Mouse (Mus musculus): ENCODE measurements at regions not wholly inside any gene's neighbourhood (a gene's known extent, or its start where the extent isn't known, plus 50 kb on each side); places are given as distances from the start of the nearest gene placed in this dataset.

GRCm38 (mm10) chr1:181302151-181302550, 50.3 kb upstream of the Cnih3 start:
- no peak for DNase-seq

Data from cerebellum, adult 11-12 months (tissue).